23 mouse cellular contexts compared by ENCODE assay signal in genomic region chr17:84191946-84192345, GRCm38 (mm10). TPM values are rescaled to one million over a fixed set of nuclear protein-coding genes. Genes with fewer than 3 reads are reported as not detected.
DNase-seq lines count a peak whose midpoint lies in the region; ATAC-seq and TF ChIP-seq lines count a peak whose summit lies in the region.
"Had no signal": no experiment of that assay in that cellular context is flagged by ENCODE, and none has a peak within 500 bp of the region (broad histone marks: within the 10 kb centered on the region; RNA-seq: fewer than 3 reads in every experiment).

No protein-coding gene starts in this region.

- no peak for ATAC-seq in heart, embryonic 14.5 days (ENCODE audit: insufficient number of reproducible peaks, insufficient read depth, low FRiP score, low read depth)
- no peak for ATAC-seq in intestine, embryonic 14.5 days (replicated peaks; ENCODE audit: low FRiP score, low TSS enrichment, low read depth)
- ATAC-seq in intestine, embryonic 16.5 days = no peak
- no peak for ATAC-seq in stomach, postnatal 0 days (ENCODE audit: low FRiP score, low TSS enrichment)
- ATAC-seq: activated CD4-positive, CD25-positive, alpha-beta regulatory T cell, adult 4 months; forebrain, embryonic 14.5 days; hindbrain, embryonic 16.5 days; inflammation-experienced regulatory T-cells, adult 6 months; Patski had no signal

- WGBS in heart, embryonic 10.5 days = 76% methylated on average over 4 of the region's 4 CpGs
- 62% methylated on average over 4 of the region's 4 CpGs for WGBS in heart, embryonic 14.5 days
- 89% methylated on average over 4 of the region's 4 CpGs for WGBS in intestine, embryonic 14.5 days
- WGBS in intestine, embryonic 16.5 days = 85% methylated on average over 4 of the region's 4 CpGs
- WGBS in stomach, postnatal 0 days = 82% methylated on average over 4 of the region's 4 CpGs

- H3K4me2 ChIP-seq in heart, embryonic 14.5 days (ENCODE audit: low read length) = peak overlapping the region; percentile 4; the same call in 1 of the 2 replicates
- H3K4me2 ChIP-seq in intestine, embryonic 14.5 days (ENCODE audit: low read length) = no peak overlapping the region
- H3K4me2 ChIP-seq in intestine, embryonic 16.5 days (ENCODE audit: low read depth, low read length) = no peak overlapping the region
- no peak overlapping the region for H3K4me2 ChIP-seq in stomach, postnatal 0 days (replicated peaks; ENCODE audit: low read depth)
- H3K4me2 ChIP-seq: hindbrain, embryonic 12.5 days had no signal

- peaks cover 10% of the 10 kb centered on the region; the same call in 1 of the 2 replicates for H3K36me3 ChIP-seq in heart, embryonic 10.5 days
- peaks cover 6% of the 10 kb centered on the region; the same call in 1 of the 2 replicates for H3K36me3 ChIP-seq in heart, embryonic 14.5 days (ENCODE audit: control insufficient read depth, insufficient read depth, low read length)
- peaks cover 20% of the 10 kb centered on the region for H3K36me3 ChIP-seq in intestine, embryonic 14.5 days (ENCODE audit: control insufficient read depth, insufficient read depth, low read length)
- peaks cover 7% of the 10 kb centered on the region for H3K36me3 ChIP-seq in intestine, embryonic 16.5 days (ENCODE audit: control insufficient read depth, insufficient read depth, low read length)
- H3K36me3 ChIP-seq in stomach, postnatal 0 days (ENCODE audit: control insufficient read depth, insufficient read depth, low read length) = peaks cover 6% of the 10 kb centered on the region; the same call in 1 of the 2 replicates

- intact Hi-C loops in heart, postnatal 25 days (cut with DNase I) = loop anchor here (1.0 to 5.0 kb wide), 5 partner anchors 164 to 319 kb away; no protein-coding TSS in a partner anchor
- intact Hi-C loops in heart, postnatal 36 days (cut with DNase I) = loop anchor here (1.0 to 2.0 kb wide), 5 partner anchors 78 to 319 kb away; no protein-coding TSS in a partner anchor

- DNase-seq in heart, embryonic 10.5 days (ENCODE audit: low spot score) = no peak
- no peak for DNase-seq in heart, postnatal 25 days (ENCODE audit: low spot score)
- no peak for DNase-seq in heart, postnatal 36 days
- DNase-seq in intestine, embryonic 14.5 days (ENCODE audit: low spot score) = peak; percentile 38
- no peak for DNase-seq in stomach, postnatal 0 days (ENCODE audit: low spot score)
- DNase-seq: adrenal gland, postnatal 14 days; cerebellum, adult 18-20 months; cerebellum, adult 9-11 months; cerebellum, postnatal 36 days; gastrocnemius, adult 2 months; gastrocnemius, postnatal 25 days; kidney, adult 18-20 months had no signal

- TF ChIP-seq EP300 in stomach, postnatal 0 days (optimal IDR thresholded peaks at IDR 0.05) = no peak

- TF ChIP-seq CTCF in stomach, postnatal 0 days (IDR thresholded peaks at IDR 0.05; ENCODE audit: low read depth) = no peak

- H3K4me3 ChIP-seq in heart, embryonic 10.5 days = no peak overlapping the region
- no peak overlapping the region for H3K4me3 ChIP-seq in heart, embryonic 14.5 days (ENCODE audit: control insufficient read depth in 1 of 2, insufficient read depth in 1 of 2, low read depth in 1 of 2, low read length in 2 of 2)
- no peak overlapping the region for H3K4me3 ChIP-seq in intestine, embryonic 14.5 days (ENCODE audit: low read depth, low read length)
- no peak overlapping the region for H3K4me3 ChIP-seq in intestine, embryonic 16.5 days (ENCODE audit: low read length)
- no peak overlapping the region for H3K4me3 ChIP-seq in stomach, postnatal 0 days (ENCODE audit: low read depth, low read length)
- H3K4me3 ChIP-seq: erythroblast, embryonic 14.5 days; forebrain, embryonic 10.5 days; gastrocnemius, adult 2 months; hindbrain, embryonic 12.5 days had no signal

- no peaks in the 10 kb centered on the region for H3K9me3 ChIP-seq in heart, embryonic 10.5 days
- H3K9me3 ChIP-seq in heart, embryonic 14.5 days (ENCODE audit: control insufficient read depth, low read length) = no peaks in the 10 kb centered on the region
- no peaks in the 10 kb centered on the region for H3K9me3 ChIP-seq in intestine, embryonic 14.5 days (ENCODE audit: control insufficient read depth, low read length)
- no peaks in the 10 kb centered on the region for H3K9me3 ChIP-seq in intestine, embryonic 16.5 days (ENCODE audit: control insufficient read depth, low read length)
- H3K9me3 ChIP-seq in stomach, postnatal 0 days (ENCODE audit: control insufficient read depth, low read length) = no peaks in the 10 kb centered on the region
- H3K9me3 ChIP-seq: forebrain, embryonic 10.5 days; hindbrain, embryonic 12.5 days had no signal

- 0 out of 2 replicates have a peak overlapping the region, but pooled peaks have one; percentile 4 for H3K9ac ChIP-seq in heart, embryonic 14.5 days (ENCODE audit: low read length)
- H3K9ac ChIP-seq in intestine, embryonic 14.5 days (ENCODE audit: low read length) = no peak overlapping the region
- H3K9ac ChIP-seq in intestine, embryonic 16.5 days (ENCODE audit: low read depth, low read length) = no peak overlapping the region
- no peak overlapping the region for H3K9ac ChIP-seq in stomach, postnatal 0 days (ENCODE audit: low read length)
- H3K9ac ChIP-seq: hindbrain, embryonic 12.5 days had no signal

- no peaks in the 10 kb centered on the region for H3K27me3 ChIP-seq in heart, embryonic 10.5 days (ENCODE audit: insufficient read depth, poor library complexity, severe bottlenecking)
- H3K27me3 ChIP-seq in heart, embryonic 14.5 days (ENCODE audit: control insufficient read depth, insufficient read depth, low read length) = no peaks in the 10 kb centered on the region
- H3K27me3 ChIP-seq in intestine, embryonic 14.5 days (replicated peaks; ENCODE audit: control insufficient read depth, insufficient read depth, low read length) = no peaks in the 10 kb centered on the region
- H3K27me3 ChIP-seq in intestine, embryonic 16.5 days (replicated peaks; ENCODE audit: control insufficient read depth, insufficient read depth, low read length) = no peaks in the 10 kb centered on the region
- H3K27me3 ChIP-seq in stomach, postnatal 0 days (ENCODE audit: control insufficient read depth, insufficient read depth, low read length) = no peaks in the 10 kb centered on the region
- H3K27me3 ChIP-seq: CH12.LX; hindbrain, embryonic 12.5 days; Patski had no signal

- H3K27ac ChIP-seq in heart, embryonic 10.5 days = peak overlapping the region; percentile 71
- H3K27ac ChIP-seq in heart, embryonic 14.5 days (replicated peaks in 1 of 2; ENCODE audit: control insufficient read depth in 1 of 2, insufficient read depth in 1 of 2, low read depth in 2 of 2, low read length in 2 of 2) = peak overlapping the region; percentile 53 to 62
- H3K27ac ChIP-seq in intestine, embryonic 14.5 days (ENCODE audit: low read depth) = no peak overlapping the region
- no peak overlapping the region for H3K27ac ChIP-seq in intestine, embryonic 16.5 days (ENCODE audit: low read length)
- peak overlapping the region; percentile 30; the same call in 1 of the 2 replicates for H3K27ac ChIP-seq in stomach, postnatal 0 days (replicated peaks)
- H3K27ac ChIP-seq: forebrain, embryonic 10.5 days; gastrocnemius, adult 2 months; hindbrain, embryonic 12.5 days had no signal

- peaks cover 52% of the 10 kb centered on the region for H3K4me1 ChIP-seq in heart, embryonic 10.5 days
- H3K4me1 ChIP-seq in heart, embryonic 14.5 days (ENCODE audit: control insufficient read depth in 2 of 2, insufficient read depth in 2 of 2, low read length in 2 of 2) = peaks cover 28 to 36% of the 10 kb centered on the region in 2 experiments
- peaks cover 10% of the 10 kb centered on the region for H3K4me1 ChIP-seq in intestine, embryonic 14.5 days (replicated peaks; ENCODE audit: control insufficient read depth, insufficient read depth, low read length)
- peaks cover 14% of the 10 kb centered on the region for H3K4me1 ChIP-seq in intestine, embryonic 16.5 days (ENCODE audit: control insufficient read depth, insufficient read depth, low read length)
- peaks cover 9% of the 10 kb centered on the region for H3K4me1 ChIP-seq in stomach, postnatal 0 days (replicated peaks; ENCODE audit: control insufficient read depth, insufficient read depth)

RNA-seq across cellular contexts. Expression of gene Zfp36l2, which starts 4.2 kb away (rescaled TPM):
- polyA plus RNA-seq in heart, embryonic 10.5 days (2016; fragmentation: Nextera tagmentation; extraction: Ambion mirVana) = 5.2 and 10.4 TPM in 2 replicates
- total RNA-seq in heart, postnatal 25 days (2021) = 10 to 100 TPM; 23.3 to 31.3 TPM
- 8.5 and 9.6 TPM in 2 replicates for polyA plus RNA-seq in heart, embryonic 14.5 days (2014; fragmentation: Nextera tagmentation; extraction: Ambion mirVana)
- 10 to 100 TPM; 26.4 to 31.6 TPM for total RNA-seq in heart, postnatal 36 days (2021)
- polyA plus RNA-seq in intestine, embryonic 14.5 days (2014; fragmentation: Nextera tagmentation; extraction: Ambion mirVana) = 35.1 and 36.5 TPM in 2 replicates
- polyA plus RNA-seq in intestine, embryonic 16.5 days (2015; fragmentation: Nextera tagmentation; extraction: Ambion mirVana) = 14.4 and 16.2 TPM in 2 replicates
- polyA plus RNA-seq in stomach, postnatal 0 days (2015; fragmentation: Nextera tagmentation; extraction: Ambion mirVana) = 17.5 and 18.3 TPM in 2 replicates

Comparison
In these comparisons a context has a peak if more than half of its experiments do, and no peak if none do; other contexts are left out.
1. H3K27ac ChIP-seq: peak in heart, embryonic 10.5 days (single experiment), heart, embryonic 14.5 days (2 of 2) and stomach, postnatal 0 days (single experiment); none in intestine, embryonic 14.5 days (single experiment) and intestine, embryonic 16.5 days (single experiment).